Mouse (Mus musculus) MEL-GATA-1-ER (cell line): ENCODE data around the gene Gng10.
A peak's percentile ranks its signal among the peaks of the same experiment; 100 is the strongest.

ENCODE experiments used
- DNase-seq: peaks from one replicate; pipeline ENCODE4 v3.0.0-alpha.2; 2012; ENCODE audit warnings: low read depth; ENCODE audit errors: extremely low read depth

Gene Gng10

GRCm38 (mm10) chr4:59034918-59035785, at the start of gene Gng10:
Gene Gng10 (plus strand): TSS chr4:59035088.
- DNase-seq, result no peak

DNA sequence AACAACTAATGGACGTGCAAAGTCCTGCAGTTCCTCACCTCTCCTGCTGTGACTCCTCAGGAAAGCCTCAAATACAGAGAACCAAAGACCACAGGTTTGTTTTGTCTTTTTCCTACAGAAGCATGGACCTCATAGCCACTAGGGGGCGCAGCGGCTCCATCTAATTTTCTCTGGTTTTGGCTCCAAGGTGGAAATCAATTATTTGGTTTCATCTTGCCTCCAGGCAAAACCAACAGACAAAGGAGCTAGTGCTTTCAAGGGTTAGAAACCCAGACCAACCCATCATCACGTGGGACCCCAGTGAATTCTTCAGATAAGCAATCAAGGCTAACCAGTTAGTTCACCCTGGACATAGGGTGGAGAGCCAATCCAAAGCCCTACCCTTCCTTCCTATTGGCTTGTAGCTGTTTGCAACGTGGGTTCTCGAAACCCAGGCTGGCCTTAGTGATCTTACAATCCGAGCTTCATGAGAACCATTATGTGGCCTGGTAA, 49.7 kb upstream of the Gng10 start:
- peak; percentile 63 for DNase-seq

- DNase-seq, result peak; percentile 85
Observed at GRCm38 (mm10) chr4:58986540-58987190, 48.2 kb upstream of the Gng10 start, which contains the start of gene Ptgr1. Gene Ptgr1 (minus strand): TSS chr4:58987119.

DNA sequence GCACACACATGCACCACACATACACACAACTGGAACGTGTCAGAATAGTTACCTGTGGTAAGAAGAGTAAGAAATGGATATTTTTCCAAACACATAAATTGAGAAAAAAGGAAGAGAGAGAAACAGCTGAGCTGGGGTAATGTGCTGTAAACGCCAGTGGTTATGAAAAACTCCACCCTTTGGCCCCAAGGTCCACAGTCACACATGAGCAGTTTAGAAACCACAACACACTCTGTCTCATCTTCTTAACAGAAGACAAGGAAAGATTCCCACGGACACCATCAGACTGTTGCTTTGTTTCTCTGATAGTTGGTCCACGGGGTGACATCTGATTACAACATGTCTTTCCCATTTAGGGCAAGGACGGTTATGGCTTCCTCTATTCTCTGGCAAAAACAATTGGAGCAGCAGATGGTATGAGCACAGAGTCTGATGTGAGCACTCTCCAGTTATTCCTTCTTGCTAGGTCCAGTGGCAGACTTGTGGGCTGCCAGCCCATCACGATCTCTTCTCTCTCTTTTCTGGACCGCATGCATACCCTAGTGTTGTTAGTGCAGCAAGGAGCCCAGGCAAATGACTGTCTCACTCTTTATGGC, 45.5 kb upstream of the Gng10 start:
- no peak for DNase-seq

- DNase-seq, result no peak
Observed at GRCm38 (mm10) chr4:58990609-58991434, 44.1 kb upstream of the Gng10 start.

GRCm38 (mm10) chr4:58992195-58992594, 42.7 kb upstream of the Gng10 start:
- DNase-seq, result no peak

- DNase-seq, result no peak
Observed at GRCm38 (mm10) chr4:58994762-58995161, 40.1 kb upstream of the Gng10 start, which contains the start of gene Dnajc25. Gene Dnajc25 (plus strand): TSS chr4:58995062.

GRCm38 (mm10) chr4:58995251-58995693, 39.6 kb upstream of the Gng10 start:
- DNase-seq, result no peak

DNA sequence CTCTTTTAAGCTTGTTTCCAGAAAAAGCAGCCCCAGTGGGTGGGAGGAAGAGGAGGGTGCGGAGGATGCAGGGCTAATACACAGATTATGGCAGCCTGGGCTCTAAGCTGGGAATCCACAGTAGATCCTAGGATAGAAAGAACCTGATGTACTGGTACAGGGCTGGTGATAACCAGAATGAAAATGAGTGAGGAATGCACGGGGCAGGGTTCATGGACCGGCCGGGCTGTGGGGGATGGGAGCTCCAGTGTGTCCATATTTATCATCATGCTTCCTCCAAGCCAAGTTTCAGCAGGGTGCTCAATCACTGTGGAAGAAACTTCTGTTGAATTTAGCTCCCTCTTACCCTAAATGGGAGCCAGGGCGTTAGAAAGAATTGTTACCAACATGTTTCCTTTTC, 37.8 kb upstream of the Gng10 start:
- DNase-seq, result no peak

DNA sequence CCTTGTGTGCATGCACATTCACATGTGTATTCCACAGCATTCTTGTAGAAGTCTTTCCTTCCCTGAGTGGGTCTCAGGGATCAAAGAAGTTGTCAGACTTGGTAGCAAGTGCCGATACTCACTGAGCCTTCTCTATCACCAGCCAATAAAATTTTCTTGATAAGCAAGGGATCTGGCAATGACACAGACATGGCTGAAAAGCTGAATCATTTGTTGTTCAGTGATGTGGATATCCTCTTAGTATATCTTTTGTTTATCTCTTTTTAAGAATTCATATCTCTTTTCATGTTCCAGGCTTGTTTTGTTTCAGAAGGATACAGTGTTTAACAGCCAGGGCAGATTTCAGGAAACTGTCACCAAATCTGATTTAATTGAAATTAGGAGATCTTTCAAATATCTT, 36.2 kb upstream of the Gng10 start:
- DNase-seq, result no peak

GRCm38 (mm10) chr4:58999686-59000085, 35.2 kb upstream of the Gng10 start:
- peak; percentile 66 for DNase-seq

DNA sequence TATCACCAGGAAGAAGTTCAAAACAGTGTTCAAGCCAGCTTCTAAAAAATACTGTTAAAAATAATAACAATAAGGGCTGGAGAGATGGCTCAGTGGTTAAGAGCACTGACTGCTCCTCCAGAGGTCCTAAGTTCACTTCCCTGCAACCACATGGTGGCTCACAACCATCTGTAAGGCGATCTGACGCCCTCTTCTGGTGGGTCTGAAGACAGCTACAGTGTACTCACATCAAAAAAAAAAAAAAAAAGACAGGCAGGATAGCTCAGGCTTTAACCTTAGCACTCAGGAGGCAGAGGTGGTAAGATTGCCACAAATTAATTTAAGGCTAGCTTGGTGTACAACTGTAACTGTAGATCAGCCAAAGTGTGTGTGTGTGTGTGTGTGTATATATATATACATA, 34.3 kb upstream of the Gng10 start:
- peak; percentile 81 for DNase-seq

DNA sequence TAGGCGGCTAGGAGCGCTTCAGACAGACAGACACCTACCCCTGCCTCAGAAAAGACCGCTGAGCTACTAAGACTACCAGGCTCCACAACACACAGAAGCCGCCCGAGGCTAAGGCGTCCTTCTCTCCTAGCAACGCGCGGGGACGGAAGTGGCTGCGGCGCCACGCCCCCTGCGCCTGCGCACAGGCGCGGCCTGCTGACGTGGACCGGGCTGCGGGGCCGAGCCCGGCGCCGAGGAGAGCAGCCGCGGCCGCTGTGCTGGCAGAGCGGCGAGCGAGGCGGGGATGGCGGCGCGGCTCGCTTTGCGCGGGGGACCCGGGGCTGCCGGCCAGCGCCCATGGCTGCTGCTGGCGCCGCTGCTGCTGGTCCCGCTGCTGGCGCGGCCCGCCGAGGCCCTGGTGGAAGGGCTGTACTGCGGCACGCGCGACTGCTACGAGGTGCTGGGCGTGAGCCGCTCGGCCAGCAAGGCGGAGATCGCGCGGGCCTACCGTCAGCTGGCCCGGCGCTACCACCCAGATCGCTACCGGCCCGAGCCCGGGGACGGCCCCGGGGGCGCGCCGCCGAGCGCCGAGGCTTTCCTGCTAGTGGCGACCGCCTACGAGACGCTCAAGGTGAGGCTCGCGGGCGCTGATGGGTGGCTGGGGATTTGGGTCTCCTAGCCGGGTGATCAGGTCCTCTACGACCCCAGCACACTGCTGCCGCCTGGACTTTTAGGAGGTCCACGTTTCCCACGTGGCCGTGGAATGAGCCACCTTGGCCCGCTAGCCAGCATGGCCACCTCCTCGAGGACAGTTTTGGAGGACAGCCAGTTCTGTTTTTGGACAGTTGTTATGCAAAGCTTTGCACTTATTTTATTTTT, 31.7 kb upstream of the Gng10 start, which contains the start of gene Gm20503:
Gene Gm20503, plus strand, starts transcription at position 263 of the 858 bp plus-strand sequence.
- no peak for DNase-seq

DNA sequence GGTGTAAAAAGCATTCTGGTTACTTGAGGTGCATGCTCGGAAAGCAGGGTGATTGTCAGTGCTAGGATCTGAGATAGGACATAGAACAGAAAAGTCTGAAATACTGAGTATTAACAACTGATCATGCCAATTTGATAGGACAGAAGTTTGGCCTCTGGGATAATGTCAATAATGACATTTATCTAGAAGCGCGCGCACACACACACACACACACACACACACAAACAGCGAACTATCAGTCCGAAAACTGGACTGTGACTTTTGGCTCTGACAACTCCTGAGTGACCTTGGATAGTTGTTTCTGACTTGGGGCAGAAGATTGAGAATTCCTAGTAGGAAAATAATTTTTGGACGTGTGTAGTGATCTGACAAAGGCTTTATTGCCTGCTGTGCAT, 31.1 kb upstream of the Gng10 start:
- no peak for DNase-seq

DNA sequence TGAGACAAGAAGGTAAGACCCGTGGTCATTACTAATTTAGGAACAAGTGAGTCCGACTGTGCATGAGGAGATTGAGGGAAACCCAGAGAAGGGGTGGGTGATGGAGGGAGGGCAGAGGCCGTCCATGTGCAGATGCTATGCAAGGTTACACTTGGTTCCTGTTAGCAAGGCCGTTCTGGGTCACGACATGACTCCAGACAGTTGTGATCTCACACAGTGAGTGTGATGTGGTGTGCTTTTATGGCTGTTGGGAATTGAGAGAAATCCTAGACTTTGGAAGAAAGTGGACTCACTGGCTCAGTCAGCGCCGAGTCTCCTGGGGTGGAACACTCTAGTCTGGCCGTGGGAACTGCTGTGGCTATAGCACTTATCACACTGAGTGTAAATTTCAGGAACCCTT, 28.7 kb upstream of the Gng10 start:
- no peak for DNase-seq

- no peak for DNase-seq
Observed at GRCm38 (mm10) chr4:59007016-59007415, 27.9 kb upstream of the Gng10 start.

- DNase-seq, result no peak
Observed at GRCm38 (mm10) chr4:59007974-59008373, 26.9 kb upstream of the Gng10 start.

DNA sequence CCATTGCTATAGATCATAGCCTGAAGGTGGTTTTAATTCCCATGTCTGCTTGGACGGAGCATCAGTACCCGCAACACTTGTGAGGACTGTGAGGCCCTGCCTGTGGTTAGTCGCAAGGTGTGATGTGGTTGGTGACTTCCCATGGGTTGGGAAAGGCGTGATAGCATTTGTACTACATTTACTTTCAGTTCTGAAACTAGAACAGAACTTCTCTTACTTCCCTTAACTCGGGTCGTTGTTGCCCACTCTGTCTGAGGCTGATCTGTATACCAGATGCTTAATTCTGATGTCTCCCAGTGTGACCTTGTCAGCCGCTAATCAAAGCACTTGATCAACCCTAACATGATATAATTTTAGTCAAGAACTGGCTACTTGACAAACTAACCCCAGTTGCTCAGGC, 25.7 kb upstream of the Gng10 start:
- DNase-seq, result no peak

DNA sequence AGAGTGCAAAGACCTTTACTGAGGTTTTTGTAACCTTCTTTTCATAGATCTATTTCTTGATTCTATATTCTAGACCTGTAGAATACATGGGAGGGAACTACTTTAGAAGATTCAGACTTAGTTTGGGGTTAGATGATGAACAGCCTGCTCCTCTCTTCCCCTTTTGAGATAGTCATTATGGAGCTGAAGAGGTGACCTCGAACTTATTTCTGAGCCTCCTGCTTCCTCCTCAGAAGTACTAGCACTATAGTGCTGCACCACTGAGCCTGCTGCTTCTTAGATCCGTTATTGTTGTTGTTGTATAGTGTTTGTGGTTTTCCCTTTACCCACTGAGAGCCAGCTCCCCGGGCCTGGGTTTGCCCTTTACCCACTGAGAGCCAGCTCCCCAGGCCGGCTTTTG, 25.2 kb upstream of the Gng10 start:
- DNase-seq, result no peak

- no peak for DNase-seq
Observed at GRCm38 (mm10) chr4:59011446-59011845, 23.4 kb upstream of the Gng10 start.
